Mouse (Mus musculus) cerebellum, adult 2 months (tissue): ENCODE data around the gene Kbtbd6.

ENCODE experiments used
- CTCF ChIP-seq: fragments of 200-500 bp; IDR thresholded peaks from 2 replicates; pipeline ENCODE4 v1.5.1; 2011; ENCODE audit warnings: low read depth, mild to moderate bottlenecking, control low read depth, low read length, moderate library complexity, borderline replicate concordance; ENCODE audit not compliant: insufficient read depth
- POLR2A ChIP-seq: fragments of 200-500 bp; IDR thresholded peaks from 2 replicates; pipeline ENCODE4 v1.6.1; 2011; ENCODE audit warnings: low read length, control low read depth, borderline replicate concordance; ENCODE audit not compliant: insufficient read depth

- TF ChIP-seq CTCF (no peak), POLR2A (no peak)
Observed at GRCm38 (mm10) chr14:79488531-79488930, 36.9 kb downstream of the Kbtbd6 start.
